Mouse (Mus musculus) heart, adult 18-20 months (tissue): Measurements from ENCODE around the gene Fgl2. TPM values are rescaled to one million over a fixed set of nuclear protein-coding genes. Genes with fewer than 3 reads are reported as not detected.
"Not testable (repeated sequence)": the region's sequence is repeated elsewhere in the genome, so short reads cannot be mapped to it uniquely, and the experiment has no call there.

Experiments used
- DNase-seq, 2 experiments: peaks; one replicate each; pipeline ENCODE4 v3.0.0; 2021 to 2022; ENCODE audit warnings: mixed read lengths in 1 of 2
- long read RNA-seq, 2 experiments: library from polyadenylated mRNA; stranded (forward); transcript quantifications; one replicate each; pipeline ENCODE4 v2.0.0; 2021
- total RNA-seq, 2 experiments: library from RNA; stranded (reverse); gene quantifications; 2 replicates each; pipeline ENCODE4 v1.2.3; 2021

The Fgl2 gene
- 10 to 100 TPM; 16.5 to 22.9 TPM for total RNA-seq
- long read RNA-seq, experiment 1, transcript Fgl2-201 (2 exons, 3,788 nt): major isoform, 7 of 7 reads
- long read RNA-seq, experiment 1, partial matches to known transcripts: 0 of 7 reads
- long read RNA-seq, experiment 1, other reads (novel, unspliced or antisense): 0 of 7 reads
- long read RNA-seq, experiment 2, partial matches to known transcripts: 0 of 4 reads
- long read RNA-seq, experiment 2, other reads (novel, unspliced or antisense): 0 of 4 reads

DNA sequence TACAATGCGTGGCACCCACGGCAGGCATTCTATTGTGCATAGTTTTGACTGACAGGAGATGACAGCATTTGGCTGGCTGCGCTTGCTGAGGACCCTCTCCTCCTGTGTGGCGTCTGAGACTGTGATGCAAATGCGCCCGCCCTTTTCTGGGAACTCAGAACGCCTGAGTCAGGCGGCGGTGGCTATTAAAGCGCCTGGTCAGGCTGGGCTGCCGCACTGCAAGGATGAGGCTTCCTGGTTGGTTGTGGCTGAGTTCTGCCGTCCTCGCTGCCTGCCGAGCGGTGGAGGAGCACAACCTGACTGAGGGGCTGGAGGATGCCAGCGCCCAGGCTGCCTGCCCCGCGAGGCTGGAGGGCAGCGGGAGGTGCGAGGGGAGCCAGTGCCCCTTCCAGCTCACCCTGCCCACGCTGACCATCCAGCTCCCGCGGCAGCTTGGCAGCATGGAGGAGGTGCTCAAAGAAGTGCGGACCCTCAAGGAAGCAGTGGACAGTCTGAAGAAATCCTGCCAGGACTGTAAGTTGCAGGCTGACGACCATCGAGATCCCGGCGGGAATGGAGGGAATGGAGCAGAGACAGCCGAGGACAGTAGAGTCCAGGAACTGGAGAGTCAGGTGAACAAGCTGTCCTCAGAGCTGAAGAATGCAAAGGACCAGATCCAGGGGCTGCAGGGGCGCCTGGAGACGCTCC lies at the start of gene Fgl2:
Gene Fgl2, plus strand, starts transcription at position 150 of the 687 bp plus-strand sequence.
- DNase-seq: peak; percentile 81 to 82

DNA sequence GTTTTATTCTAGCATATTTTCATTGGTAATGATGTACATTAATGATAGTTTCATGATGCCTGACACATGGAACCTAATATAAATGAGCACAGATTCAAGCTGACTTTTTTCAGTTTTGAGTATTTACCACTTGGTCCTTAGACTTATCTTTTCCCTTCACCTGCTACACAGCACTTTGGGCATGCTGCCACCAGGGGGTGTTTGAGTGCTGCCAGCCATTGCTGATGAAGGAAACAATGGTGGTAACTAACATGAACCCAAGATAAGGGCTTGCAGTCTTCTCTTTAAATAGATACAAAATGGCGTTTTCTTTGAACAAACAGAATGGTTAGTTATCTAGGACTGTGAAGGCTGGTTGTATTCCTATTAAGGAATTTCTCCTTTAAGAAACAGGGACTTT lies 45.9 kb upstream of the Fgl2 start:
- DNase-seq: peak; percentile 63 to 83

DNA sequence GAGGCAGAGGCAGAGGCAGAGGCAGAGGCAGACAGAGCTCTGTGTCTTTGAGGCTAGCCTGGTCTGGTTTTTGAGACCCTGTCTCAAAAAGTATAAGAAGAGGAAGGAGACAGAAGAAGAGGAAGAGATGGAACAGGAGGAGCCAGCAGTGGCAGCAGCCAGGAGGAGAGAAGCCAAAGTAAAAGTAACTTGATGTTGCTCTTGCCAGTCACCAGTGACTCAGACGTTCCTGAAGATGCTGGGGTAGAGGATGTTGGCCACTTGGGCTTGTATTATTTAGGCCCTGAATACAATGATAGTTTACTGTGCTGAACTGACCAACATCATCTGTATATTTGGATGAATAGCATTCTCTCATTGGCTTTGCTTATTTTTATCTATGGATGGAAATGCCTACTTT lies 43.9 kb upstream of the Fgl2 start:
- peak in 1 of 2 experiments; percentile 33 for DNase-seq

DNA sequence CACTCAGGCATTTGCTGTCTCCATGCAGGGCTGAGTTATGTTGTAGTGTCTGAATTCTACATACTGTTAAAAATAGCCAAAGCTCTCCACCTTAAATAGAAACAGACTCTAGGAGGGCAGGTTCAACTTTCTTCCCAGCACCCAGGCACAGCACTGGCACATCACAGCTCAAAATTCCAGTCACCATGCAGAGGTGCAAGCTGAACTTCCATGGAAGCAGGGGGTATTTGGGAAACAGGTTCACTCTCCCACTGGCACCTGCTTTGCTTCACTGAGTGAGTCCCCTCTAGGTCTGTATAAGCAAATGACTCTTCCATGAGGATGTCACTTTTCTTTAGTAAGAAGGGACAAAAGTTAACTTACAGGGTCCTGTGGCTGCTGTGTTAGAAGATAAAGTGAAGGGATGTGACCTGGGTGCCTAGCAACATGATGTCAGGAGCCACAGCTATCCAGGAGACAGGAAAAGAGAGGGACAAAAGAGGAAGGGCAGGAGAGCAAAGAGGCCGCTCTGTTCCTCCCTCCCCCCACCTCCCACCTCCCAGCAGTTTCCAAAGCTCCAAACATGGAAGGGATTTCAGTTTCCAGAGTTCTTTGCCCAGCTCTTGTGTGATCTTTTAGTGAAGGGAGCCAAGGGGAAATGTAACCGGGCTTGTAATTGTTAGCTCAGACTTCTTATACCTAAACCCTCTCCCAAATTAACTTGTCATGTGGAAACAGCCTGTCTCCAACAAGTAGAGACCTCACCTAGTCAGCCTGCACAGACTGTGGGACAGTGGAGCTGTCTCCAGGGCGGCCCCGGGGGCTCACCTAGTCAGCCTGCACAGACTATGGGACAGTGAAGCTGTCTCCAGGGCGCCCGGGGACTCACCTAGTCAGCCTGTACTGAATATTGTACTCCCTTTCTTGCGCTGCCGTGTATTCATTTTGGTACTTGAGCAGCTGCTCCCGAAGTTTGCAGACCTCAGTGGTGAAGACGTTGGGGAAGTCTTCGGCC lies 42.5 kb upstream of the Fgl2 start:
- DNase-seq: peak; percentile 50 to 52

DNA sequence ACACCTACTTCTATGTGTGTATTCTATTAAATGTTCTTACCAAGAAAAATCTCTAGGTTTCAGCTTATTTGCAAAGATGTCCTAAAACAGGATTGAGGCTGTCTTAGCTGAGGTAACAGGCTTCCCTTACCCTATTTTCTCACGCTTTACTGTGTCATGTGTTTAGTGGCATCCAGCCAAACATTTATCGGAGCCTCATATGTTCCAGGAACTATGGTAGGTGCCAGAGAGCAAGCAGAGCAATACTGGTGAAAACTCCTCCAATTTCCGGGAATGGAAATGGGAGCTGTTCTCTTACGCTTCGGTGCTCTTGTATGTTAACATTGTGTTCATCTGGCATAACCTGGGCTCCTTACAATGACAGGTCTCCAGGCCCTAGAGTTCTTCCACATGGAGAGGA lies 40.8 kb upstream of the Fgl2 start:
- peak; percentile 59 to 64 for DNase-seq

DNA sequence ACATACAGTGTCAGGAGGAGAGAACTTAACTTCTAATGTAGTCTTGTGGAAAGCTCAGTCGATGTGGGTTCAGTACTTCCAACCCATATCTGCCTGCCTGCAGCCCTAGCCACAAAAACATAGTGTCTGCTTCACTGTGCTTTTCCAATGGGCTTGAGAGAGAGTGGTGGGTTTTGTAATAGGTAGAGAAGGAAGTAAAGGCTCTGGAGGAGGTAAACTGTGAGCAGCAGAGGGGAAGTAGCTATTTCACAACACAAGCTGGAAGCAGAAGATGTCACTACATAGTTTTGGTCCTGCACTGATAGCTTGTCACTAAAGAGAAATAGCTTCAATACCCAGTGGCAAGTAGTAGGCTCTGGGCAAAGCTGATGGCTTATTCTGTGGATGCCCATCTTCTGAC lies 40.3 kb upstream of the Fgl2 start:
- DNase-seq: no peak

DNA sequence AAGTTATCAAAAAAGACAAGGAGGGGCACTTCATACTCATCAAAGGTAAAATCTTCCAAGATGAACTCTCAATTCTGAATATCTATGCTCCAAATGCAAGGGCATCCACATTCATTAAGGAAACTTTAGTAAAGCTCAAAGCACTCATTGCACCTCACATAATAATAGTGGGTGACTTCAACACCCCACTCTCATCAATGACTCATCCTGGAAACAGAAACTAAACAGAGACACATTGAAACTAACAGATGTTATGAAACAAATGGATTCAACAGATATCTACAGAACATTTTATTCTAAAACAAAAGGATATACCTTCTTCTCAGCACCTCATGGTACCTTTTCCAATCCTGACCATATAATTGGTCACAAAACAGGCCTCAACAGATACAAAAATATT lies 30.2 kb upstream of the Fgl2 start:
- not testable (repeated sequence) for DNase-seq

DNA sequence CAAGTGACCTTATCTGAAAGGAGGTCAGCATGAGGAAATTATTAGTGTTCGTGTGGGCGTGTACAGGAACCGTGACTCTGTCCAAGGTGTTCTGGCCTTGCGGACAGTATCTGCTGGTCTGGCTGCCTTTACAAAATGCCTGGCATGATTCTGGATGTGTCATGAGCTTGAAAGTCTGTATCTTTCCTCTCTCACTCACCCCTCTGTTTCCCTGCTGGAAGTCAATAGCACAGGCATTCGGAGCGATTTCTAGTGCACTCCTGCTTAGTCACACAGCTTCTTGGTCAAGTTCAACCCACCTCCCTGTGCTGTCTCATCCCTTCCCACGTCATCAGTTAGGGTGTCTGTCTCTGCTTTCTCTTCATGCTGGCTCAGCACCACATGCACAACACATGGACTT lies 24.1 kb upstream of the Fgl2 start:
- DNase-seq: peak; percentile 51 to 73

DNA sequence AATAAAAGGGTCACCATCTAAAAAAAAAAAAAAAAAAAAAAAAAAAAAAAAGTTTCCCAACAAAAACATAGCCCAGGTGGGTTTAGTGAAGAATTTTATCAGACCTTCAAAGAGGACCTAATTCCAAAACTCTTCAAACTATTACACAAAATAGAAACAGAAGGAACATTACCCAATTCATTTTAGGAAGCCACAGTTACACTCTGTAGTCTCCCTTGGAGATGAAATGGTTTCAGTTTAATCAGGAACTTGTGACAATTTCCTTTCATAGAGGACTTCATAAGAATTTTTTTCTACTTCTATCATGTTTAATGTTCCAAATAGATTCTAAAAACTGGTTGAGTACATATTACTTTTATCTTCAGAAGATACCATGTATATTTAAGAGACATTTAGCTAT lies 20.8 kb upstream of the Fgl2 start:
- DNase-seq: no peak

DNA sequence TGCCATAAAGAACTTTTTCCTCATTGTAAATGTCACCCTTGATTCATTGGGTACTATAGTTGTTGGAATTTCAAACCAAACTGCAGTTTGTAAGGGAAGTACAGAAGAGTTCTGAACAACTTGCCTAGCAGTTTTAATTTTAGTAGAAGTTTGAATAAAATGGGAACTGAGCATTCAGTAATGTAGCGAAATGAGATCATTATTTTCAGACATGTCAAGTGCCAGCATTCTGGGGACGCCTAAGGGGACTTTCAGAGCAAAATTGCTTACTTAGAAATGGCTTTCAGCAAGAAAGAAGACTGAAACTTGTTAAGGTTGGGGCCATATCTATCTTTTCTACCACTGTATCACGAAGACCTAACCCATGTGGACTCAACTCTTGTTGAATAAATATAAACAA lies 13.8 kb upstream of the Fgl2 start:
- DNase-seq: no peak

DNA sequence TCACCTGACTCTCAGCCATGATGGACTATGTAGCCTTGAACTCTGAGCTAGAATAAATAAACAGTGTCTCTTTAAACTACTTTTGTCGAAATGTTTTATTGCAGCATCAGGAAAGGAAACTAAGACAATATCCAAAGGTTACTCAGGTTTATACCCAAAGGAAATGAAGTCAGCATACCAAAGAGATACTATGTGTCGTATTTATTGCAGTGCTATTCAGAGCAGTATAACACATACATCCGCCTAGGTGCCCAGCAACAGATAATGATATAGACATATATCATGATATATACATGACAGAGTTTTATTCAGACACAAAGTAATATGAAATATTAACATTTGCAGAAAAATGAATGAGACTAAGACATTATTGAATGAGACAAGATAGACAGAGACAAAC lies 9.1 kb upstream of the Fgl2 start:
- no peak for DNase-seq

DNA sequence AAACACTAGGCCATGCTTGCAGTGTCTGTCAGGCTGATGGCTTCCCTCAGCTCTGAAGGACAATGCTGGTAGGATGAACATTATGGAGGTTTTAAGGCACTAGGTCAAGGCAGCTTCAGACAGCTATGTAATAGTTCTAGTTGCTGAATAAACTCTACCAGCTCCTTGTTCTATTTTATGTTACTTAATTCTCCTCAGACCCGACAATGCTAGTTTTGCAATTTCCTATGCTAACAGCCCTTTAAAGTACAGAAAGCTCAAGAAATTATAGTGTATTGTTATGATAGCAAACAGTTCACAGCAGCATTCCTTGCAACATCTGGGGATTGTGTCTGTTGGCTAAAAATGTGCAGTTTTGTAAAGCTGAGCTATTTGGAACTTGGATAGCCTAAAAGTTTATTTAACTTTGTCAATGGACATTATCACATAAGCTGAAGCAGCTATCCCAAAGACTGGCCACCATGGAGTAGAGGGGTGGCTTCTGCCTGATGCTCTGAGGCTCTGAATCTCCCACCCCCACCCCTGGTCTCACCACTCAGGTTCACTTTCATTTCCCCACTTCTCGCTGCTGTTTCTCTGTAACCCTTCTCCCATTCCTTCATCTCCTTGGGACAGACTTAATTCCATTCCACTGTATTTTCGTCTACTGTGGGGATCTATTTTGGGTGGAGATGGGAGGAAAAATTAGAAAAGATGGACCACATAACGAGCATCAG lies 5.9 kb upstream of the Fgl2 start:
- DNase-seq: no peak

DNA sequence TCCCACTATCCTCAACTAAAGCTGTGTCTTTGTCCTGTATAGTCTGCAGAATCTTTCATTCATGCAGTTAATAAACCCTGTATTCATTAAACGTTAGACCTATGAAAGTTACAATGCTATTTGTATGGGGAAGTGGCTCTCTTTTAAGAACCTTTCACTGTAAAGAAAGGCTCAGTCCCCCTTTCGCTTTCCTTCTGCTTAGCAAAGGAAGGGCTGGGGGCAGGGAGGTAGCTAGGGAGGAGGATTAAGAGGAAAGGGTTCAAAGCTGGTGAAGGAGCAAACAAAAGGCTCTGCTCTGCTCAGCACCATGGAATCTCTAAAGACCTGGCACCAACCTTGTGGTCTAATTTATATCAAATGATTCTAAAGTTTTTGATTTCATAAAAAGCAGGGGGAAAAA lies 4.9 kb upstream of the Fgl2 start:
- DNase-seq: no peak

DNA sequence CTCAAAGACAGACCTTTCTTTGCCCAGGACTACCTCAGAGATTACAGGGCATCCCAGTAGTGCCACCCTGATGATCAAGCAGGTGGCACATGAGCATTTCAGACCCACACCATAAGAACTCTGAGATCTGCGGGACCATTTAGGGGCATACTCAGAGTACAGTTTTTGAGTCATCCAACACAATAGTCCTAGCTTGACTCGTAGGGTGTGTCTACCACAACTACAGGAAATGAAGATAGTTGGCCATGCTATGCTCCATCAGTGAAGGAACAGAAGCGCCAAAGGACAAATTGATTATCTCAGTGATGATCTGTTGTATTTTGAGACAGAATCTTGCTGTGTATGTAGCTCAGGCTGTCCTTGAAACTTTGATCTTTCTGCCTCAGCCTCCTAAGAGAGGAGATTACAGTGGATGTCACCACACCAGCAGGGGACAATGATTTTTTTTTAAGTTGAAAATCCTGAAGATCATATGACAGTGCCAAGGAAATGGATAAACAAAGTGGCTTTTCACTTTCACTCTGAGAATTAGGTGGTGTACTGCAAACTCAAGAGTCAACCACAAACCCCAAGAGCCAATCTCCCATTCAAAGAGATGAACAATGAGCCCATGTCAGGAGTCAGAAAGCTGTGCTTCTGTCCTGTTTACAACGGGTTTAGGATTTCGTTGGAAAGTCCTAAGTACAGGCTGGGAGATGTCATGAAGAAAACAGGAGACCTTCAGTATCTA lies 2.1 kb upstream of the Fgl2 start:
- DNase-seq: no peak

DNA sequence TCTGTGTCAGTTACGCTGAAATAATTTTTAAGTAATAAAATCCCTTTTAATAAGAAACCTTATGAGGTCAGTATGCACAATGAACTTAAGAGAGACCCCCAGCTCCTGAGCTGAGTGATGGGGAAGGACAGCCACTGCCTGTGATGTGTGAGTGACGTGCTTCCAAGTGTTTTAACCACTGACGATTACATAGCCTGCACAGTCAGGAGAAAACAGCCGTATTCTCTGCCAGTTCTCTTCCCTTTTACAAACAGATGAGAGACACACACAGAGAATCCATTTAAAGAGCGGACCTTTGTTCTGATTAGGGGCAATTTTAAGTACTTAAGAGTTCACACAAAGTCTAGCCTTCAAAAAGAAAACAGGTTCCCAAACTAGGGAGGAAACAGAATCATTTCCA lies 522 bp upstream of the Fgl2 start:
- no peak for DNase-seq

DNA sequence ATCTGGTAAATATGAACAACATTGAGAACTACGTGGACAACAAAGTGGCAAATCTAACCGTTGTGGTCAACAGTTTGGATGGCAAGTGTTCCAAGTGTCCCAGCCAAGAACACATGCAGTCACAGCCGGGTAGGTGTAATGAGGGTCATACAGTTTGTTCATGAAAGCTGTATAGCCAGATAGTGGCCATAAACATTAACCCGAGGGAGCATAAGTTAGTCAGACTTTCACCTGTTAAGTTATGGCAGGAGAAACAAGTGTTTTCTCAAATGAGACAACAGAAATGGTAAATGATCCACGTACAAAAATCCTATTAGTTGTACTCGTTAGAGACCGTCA lies 707 bp downstream of the Fgl2 start:
- no peak for DNase-seq

DNA sequence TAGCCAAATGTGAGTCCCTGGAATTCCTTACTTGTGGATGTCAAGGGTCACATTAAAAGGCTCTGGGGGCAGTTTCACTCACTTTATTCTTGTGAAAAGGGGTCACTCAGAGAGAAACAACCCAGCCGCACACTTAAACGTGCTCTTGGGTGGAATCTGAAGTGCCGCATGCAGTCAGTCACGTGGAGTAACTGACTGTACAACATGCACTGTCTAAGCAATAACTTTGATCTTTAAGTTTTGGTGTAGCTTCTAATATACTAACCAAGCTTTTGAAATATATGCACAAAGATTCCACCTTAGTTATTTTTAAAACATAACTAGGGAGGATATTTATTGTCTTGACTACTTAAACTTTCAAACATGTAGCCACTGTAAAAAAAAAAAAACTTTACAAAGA lies 4.5 kb downstream of the Fgl2 start:
- no peak for DNase-seq

DNA sequence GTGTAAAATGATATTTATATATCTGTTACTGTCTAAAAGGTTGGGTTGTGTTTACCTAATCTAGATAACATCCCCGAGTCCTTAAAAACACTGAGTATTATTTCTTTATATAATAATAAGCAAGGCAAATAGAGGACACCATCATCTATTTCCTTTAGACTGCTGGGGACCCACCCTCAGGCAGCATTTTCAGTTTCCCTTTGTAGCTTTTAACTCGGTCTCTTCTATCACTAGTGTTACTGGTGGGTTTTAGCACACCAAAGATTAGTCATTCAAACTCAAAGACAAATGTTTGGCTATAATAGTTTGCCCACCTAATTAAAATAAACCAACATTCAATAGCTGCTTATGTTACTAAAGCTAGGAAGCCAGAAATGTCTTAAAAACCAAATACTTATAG lies 6.0 kb downstream of the Fgl2 start:
- no peak for DNase-seq

DNA sequence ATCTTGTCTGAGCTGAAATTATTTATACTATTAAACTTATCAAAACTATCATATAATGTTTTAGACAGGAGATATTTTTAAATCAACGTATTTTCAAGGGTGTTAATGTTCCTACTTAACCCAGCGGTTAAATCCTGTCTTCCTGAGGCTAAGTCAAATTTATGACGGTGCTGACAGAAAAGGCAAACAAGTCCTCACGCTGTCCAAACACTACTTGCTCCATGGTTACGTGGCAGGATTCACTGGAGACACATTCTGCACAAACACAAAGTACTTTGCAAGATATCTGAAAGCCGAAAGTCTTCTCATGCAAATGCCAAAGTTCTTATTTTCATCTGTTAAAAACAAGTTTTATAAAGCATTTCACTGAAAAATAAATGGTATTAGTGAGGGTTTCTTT lies 9.5 kb downstream of the Fgl2 start:
- peak in 1 of 2 experiments; percentile 17 for DNase-seq

DNA sequence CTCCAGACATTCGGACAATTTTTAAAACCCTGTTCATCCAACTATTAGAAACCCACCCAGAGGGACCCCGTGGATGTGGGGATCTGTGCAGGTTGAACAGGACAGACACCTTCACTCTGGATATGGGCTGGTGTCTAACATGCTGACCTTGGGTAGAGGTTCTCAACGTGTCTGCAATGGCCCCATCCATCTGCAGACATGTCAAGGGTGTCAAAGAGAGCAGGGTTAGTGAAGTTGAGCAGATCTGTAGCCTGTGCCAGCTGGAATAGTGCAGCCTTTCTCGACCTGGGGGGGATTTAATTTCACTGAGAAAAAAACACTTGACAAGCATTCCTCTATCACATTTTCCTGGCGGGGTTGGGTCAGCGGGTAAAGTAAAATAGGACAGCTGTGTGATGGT lies 10.2 kb downstream of the Fgl2 start:
- DNase-seq: no peak

DNA sequence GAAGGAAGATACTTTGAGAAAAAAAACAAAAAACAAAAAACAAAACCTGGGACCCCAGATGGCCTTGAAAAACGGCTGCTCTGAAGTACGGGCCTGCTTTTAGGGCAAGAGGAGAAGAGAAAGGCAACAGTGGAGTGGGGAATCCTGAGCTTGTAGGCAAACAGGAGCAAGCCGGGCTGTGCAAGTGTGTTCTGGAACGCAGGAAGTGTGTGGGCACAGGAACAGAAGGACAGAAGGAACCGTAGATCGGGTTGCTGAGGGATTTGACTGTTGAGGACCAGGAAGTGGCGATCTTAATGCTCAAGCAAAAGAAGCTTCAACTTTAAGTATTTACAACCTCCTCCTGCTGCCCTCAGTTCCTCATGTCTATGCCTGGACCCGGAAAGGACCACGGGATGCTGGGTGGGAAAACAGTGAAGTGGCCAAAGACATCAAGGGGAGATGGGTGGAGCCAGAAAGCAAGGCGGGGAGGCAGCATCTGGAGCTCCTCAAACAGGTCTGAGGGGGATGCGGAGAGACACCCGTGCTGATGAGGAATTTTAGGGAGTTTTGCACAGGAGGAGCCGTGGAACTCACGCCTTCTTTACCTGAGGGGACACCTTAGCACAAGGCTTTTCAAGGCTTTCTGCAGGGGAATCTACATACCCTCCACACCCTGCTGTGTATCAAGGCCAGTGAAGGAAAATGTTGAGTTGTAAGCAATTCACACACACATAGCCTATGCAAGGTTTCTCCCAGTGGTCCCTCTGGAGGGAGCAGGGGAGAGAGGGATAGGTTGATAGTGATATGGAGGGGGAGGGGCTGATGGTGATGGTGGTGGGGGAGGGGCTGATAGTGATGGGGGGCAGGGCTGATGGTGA lies 11.2 kb downstream of the Fgl2 start:
- DNase-seq: peak; percentile 42 to 44
